Mouse (Mus musculus) liver, adult 2 months (tissue): ENCODE data around the gene 4930539E08Rik. TPM values are rescaled to one million over a fixed set of nuclear protein-coding genes. Genes with fewer than 3 reads are reported as not detected.

ENCODE experiments used
- DNase-seq: peaks from one replicate; pipeline ENCODE4 v3.0.0-alpha.2; 2011; ENCODE audit warnings: low read depth, low spot score; ENCODE audit errors: extremely low read depth
- H3K27ac ChIP-seq: fragments of 200-500 bp; replicated peaks from 2 replicates; pipeline ENCODE4 v1.5.1; 2012; ENCODE audit warnings: low read depth, mild to moderate bottlenecking, control low read depth, inconsistent platforms, low read length; ENCODE audit not compliant: insufficient read depth
- H3K27me3 ChIP-seq: fragments of 200-500 bp; 2 replicates; pipeline ENCODE4 v1.6.1; 2012; ENCODE audit warnings: mild to moderate bottlenecking, moderate library complexity, low read length, inconsistent platforms; ENCODE audit not compliant: control insufficient read depth, insufficient read depth
- H3K36me3 ChIP-seq: fragments of 200-500 bp; 2 replicates; pipeline ENCODE4 v1.6.1; 2012; ENCODE audit warnings: low read length, inconsistent platforms; ENCODE audit not compliant: control insufficient read depth, insufficient read depth
- H3K4me1 ChIP-seq: fragments of 200-500 bp; 2 replicates; pipeline ENCODE4 v1.6.1; 2011; ENCODE audit warnings: low read length; ENCODE audit not compliant: control insufficient read depth, insufficient read depth
- H3K4me3 ChIP-seq: fragments of 200-500 bp; 2 replicates; pipeline ENCODE4 v1.5.1; 2011; ENCODE audit warnings: low read depth, mild to moderate bottlenecking, control low read depth, low read length, moderate library complexity; ENCODE audit not compliant: insufficient read depth
- H3K79me2 ChIP-seq: fragments of 200-500 bp; 2 replicates; pipeline ENCODE4 v1.6.1; 2012; ENCODE audit warnings: inconsistent platforms, mild to moderate bottlenecking, low read length, moderate library complexity; ENCODE audit not compliant: control insufficient read depth, insufficient read depth
- H3K9ac ChIP-seq: fragments of 200-500 bp; 2 replicates; pipeline ENCODE4 v1.6.1; 2012; ENCODE audit warnings: low read depth, mild to moderate bottlenecking, control low read depth, inconsistent platforms, low read length
- CTCF ChIP-seq: fragments of 200-500 bp; IDR thresholded peaks from 2 replicates; pipeline ENCODE4 v1.5.1; 2011; ENCODE audit warnings: low read depth, low read length, control low read depth
- POLR2A ChIP-seq: fragments of 200-500 bp; IDR thresholded peaks from 2 replicates; pipeline ENCODE4 v1.6.1; 2011; ENCODE audit warnings: low read length, control low read depth; ENCODE audit not compliant: insufficient read depth; ENCODE audit errors: extremely low read depth
- WGBS: fragments of 180-500 bp; shearing (Covaris S2); methylation state at CpG from one replicate; pipeline ENCODE4 v1.1.7; 2018; 5-methylcytosine and 5-hydroxymethylcytosine counted together
- polyA plus RNA-seq: library from polyadenylated mRNA; depleted of rRNA; stranded (reverse); fragments of >200 nt; gene quantifications from 2 replicates; pipeline ENCODE4 v1.2.3, GENCODE M21; 2012
- total RNA-seq: library from RNA; depleted of rRNA; stranded (reverse); fragments of >200 nt; gene quantifications from 2 replicates; pipeline ENCODE4 v1.2.3, GENCODE M21; 2014

4930539E08Rik gene
- total and polyA plus RNA-seq, 2 experiments, result 0.09 to 0.10 TPM

GRCm38 (mm10) chr17:28869412-28870110, 45.6 kb downstream of the 4930539E08Rik start:
- no peaks in the 10 kb centered on the region for H3K36me3 ChIP-seq
- no peak overlapping the region for H3K4me3 ChIP-seq
- TF ChIP-seq CTCF, result no peak
- no peak for TF ChIP-seq POLR2A
- H3K27ac ChIP-seq, result no peak overlapping the region
- H3K4me1 ChIP-seq, result peaks cover 6% of the 10 kb centered on the region
- no peaks in the 10 kb centered on the region for H3K79me2 ChIP-seq
- no peaks in the 10 kb centered on the region for H3K27me3 ChIP-seq
- DNase-seq, result no peak
- WGBS, result 83% methylated on average over 9 of the region's 9 CpGs
- H3K9ac ChIP-seq, result no peak overlapping the region

GRCm38 (mm10) chr17:28867381-28867780, 47.7 kb downstream of the 4930539E08Rik start:
- Histone ChIP-seq H3K36me3 (no peaks in the 10 kb centered on the region), H3K4me3 (no peak overlapping the region), H3K27me3 (no peaks in the 10 kb centered on the region), H3K79me2 (no peaks in the 10 kb centered on the region), H3K9ac (no peak overlapping the region), H3K4me1 (peaks cover 6% of the 10 kb centered on the region), H3K27ac (no peak overlapping the region)
- no peak for TF ChIP-seq CTCF
- TF ChIP-seq POLR2A, result no peak
- 84% methylated on average over 4 of the region's 4 CpGs for WGBS
- no peak for DNase-seq

- H3K4me3 ChIP-seq, result no peak overlapping the region
- TF ChIP-seq CTCF, result no peak
- no peak for TF ChIP-seq POLR2A
Measured at GRCm38 (mm10) chr17:28866921-28867320, 48.2 kb downstream of the 4930539E08Rik start.

GRCm38 (mm10) chr17:28864464-28864863, 50.7 kb downstream of the 4930539E08Rik start:
- no peaks in the 10 kb centered on the region for H3K79me2 ChIP-seq
- no peaks in the 10 kb centered on the region for H3K27me3 ChIP-seq
- no peak for TF ChIP-seq POLR2A
- TF ChIP-seq CTCF, result no peak
- H3K9ac ChIP-seq, result no peak overlapping the region
- no peak for DNase-seq
- no peak overlapping the region for H3K27ac ChIP-seq
- 84% methylated on average over 6 of the region's 6 CpGs for WGBS
- no peak overlapping the region for H3K4me3 ChIP-seq
- H3K36me3 ChIP-seq, result no peaks in the 10 kb centered on the region
- H3K4me1 ChIP-seq, result no peaks in the 10 kb centered on the region

More at GRCm38 (mm10) chr17:28866921-28867320, 48.2 kb downstream of the 4930539E08Rik start:
- Histone ChIP-seq H3K36me3 (no peaks in the 10 kb centered on the region), H3K79me2 (no peaks in the 10 kb centered on the region), H3K4me1 (peaks cover 3% of the 10 kb centered on the region), H3K27ac (no peak overlapping the region), H3K9ac (no peak overlapping the region), H3K27me3 (no peaks in the 10 kb centered on the region)
- no peak for DNase-seq

GRCm38 (mm10) chr17:28863926-28864325, 51.2 kb downstream of the 4930539E08Rik start:
- Histone ChIP-seq H3K36me3 (no peaks in the 10 kb centered on the region), H3K9ac (no peak overlapping the region), H3K27ac (no peak overlapping the region), H3K79me2 (no peaks in the 10 kb centered on the region), H3K4me1 (no peaks in the 10 kb centered on the region), H3K27me3 (no peaks in the 10 kb centered on the region), H3K4me3 (no peak overlapping the region)
- DNase-seq, result no peak
- TF ChIP-seq CTCF (no peak), POLR2A (no peak)
- 68% methylated on average over 7 of the region's 7 CpGs for WGBS

- DNase-seq, result peak; percentile 9
- no peak for TF ChIP-seq CTCF
- no peak for TF ChIP-seq POLR2A
- no peak within 1 kb of the TSS for H3K27ac ChIP-seq
- H3K9ac ChIP-seq, result no peak within 1 kb of the TSS
- no peaks in the 10 kb centered on the region for H3K27me3 ChIP-seq
- WGBS, result 19% methylated on average over 12 of the region's 12 CpGs
- no peak within 1 kb of the TSS for H3K4me3 ChIP-seq
- H3K4me1 ChIP-seq, result no peaks in the 10 kb centered on the region
- H3K36me3 ChIP-seq, result no peaks in the 10 kb centered on the region
- H3K79me2 ChIP-seq, result no peaks in the 10 kb centered on the region
Measured at GRCm38 (mm10) chr17:28858205-28858604, 56.9 kb downstream of the 4930539E08Rik start, which contains the start of gene Pnpla1. TSS of gene Pnpla1 (plus strand) at chr17:28858411.
